Mouse (Mus musculus) embryonic facial prominence, embryonic 12.5 days (tissue): Measurements from ENCODE around the gene Kcnk10. TPM values are rescaled to one million over a fixed set of nuclear protein-coding genes. Genes with fewer than 3 reads are reported as not detected.
A peak's percentile ranks its signal among the peaks of the same experiment; 100 is the strongest.
"Not testable (repeated sequence)": the region's sequence is repeated elsewhere in the genome, so short reads cannot be mapped to it uniquely, and the experiment has no call there.

ENCODE experiments used
- ATAC-seq: fragments of 200-750 bp; cut with Nextera tagmentation; 2 replicates; pipeline ENCODE4 v1.8.0; 2017; ENCODE audit not compliant: insufficient number of reproducible peaks, insufficient read depth, low FRiP score, low TSS enrichment
- H3K27ac ChIP-seq: fragments of 300-500 bp; sonication (generic); 2 replicates; pipeline ENCODE4 v1.5.1; 2016; ENCODE audit warnings: mild to moderate bottlenecking
- H3K27me3 ChIP-seq: fragments of 300-500 bp; sonication (generic); 2 replicates; pipeline ENCODE4 v1.6.1; 2016; ENCODE audit warnings: mild to moderate bottlenecking, moderate library complexity
- H3K36me3 ChIP-seq: fragments of 300-500 bp; sonication (generic); 2 replicates; pipeline ENCODE4 v1.6.1; 2016; ENCODE audit warnings: mild to moderate bottlenecking
- H3K4me1 ChIP-seq: fragments of 300-500 bp; sonication (generic); 2 replicates; pipeline ENCODE4 v1.6.1; 2016
- H3K4me2 ChIP-seq: fragments of 300-500 bp; sonication (generic); replicated peaks from 2 replicates; pipeline ENCODE4 v1.6.1; 2016; ENCODE audit warnings: mild to moderate bottlenecking, moderate library complexity
- H3K4me3 ChIP-seq: fragments of 300-500 bp; sonication (generic); 2 replicates; pipeline ENCODE4 v1.5.1; 2016; ENCODE audit warnings: mild to moderate bottlenecking
- H3K9ac ChIP-seq: fragments of 300-500 bp; sonication (generic); 2 replicates; pipeline ENCODE4 v1.6.1; 2016; ENCODE audit warnings: mild to moderate bottlenecking, moderate library complexity
- H3K9me3 ChIP-seq: fragments of 300-500 bp; sonication (generic); 2 replicates; pipeline ENCODE4 v1.6.1; 2016; ENCODE audit warnings: mild to moderate bottlenecking, moderate library complexity
- WGBS: fragments of 180-500 bp; shearing (Covaris S2); methylation state at CpG from one replicate; pipeline ENCODE4 v1.1.7; 2016; 5-methylcytosine and 5-hydroxymethylcytosine counted together
- polyA plus RNA-seq: library from polyadenylated mRNA; unstranded; fragments of >200 nt; fragmentation: Nextera tagmentation; extraction: Ambion mirVana; gene quantifications from 2 replicates; pipeline ENCODE4 v1.2.1, GENCODE M21; 2016

Gene Kcnk10
- polyA plus RNA-seq = 2.9 and 4.0 TPM in 2 replicates

- Histone ChIP-seq H3K9ac (peak within 1 kb of the TSS; percentile 1; the same call in 1 of the 2 replicates), H3K4me3 (peak within 1 kb of the TSS; percentile 33), H3K36me3 (no peaks in the 10 kb centered on the region), H3K9me3 (no peaks in the 10 kb centered on the region), H3K27me3 (peaks cover 60% of the 10 kb centered on the region), H3K4me2 (peak within 1 kb of the TSS; percentile 64), H3K27ac (no peak within 1 kb of the TSS), H3K4me1 (peaks cover 15% of the 10 kb centered on the region)
- no peak for ATAC-seq
- WGBS = under 1% methylated on average over 22 of the region's 22 CpGs
These were observed at the start of gene Kcnk10 for GRCm38 (mm10) chr12:98577861-98578360. TSS of gene Kcnk10 (minus strand) at chr12:98578310.

DNA sequence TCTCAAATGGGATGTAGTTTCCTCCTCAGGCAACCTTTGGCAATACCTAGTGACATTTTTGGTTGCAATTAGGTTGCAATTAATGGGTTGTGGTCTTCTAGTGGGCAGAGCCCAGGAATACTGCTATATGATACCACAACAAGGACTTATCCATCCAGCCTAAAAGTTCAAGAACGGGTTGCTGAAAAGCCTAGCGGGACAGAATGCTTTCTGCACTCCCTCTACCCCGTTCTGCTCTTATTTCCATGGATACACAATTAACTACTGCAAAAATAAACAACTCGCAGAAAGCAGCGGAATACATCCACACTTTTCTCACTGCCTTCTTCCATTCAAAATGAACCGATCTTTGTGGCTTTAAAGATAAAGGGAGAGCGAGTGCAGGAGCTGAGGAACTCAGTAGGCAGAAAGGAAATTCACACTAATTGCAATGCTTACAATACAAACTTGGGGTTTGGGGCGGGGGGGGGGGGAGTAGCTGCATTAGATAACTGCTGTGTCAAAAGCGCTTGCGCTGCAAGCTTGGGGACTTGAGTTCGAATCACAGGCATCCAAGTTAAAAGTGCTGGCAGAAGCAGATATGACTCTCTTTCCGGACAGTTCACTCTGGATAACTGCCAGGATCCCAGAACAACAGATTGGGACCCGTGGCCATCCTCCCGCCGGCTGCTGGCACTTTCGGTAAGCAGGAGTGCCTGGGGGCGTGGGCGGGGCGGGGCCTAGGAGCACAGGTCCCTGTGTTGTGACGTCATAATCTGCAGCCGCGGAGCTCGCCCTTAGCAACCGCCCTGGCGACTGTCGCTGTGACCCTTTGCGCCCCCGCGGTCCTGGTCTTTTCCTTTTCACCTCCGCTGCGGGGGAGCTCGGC, 49.5 kb upstream of the Kcnk10 start, which contains the start of gene Spata7:
Gene Spata7, plus strand, starts transcription at position 766 of the 868 bp plus-strand sequence.
- Histone ChIP-seq H3K4me2 (peak within 1 kb of the TSS; percentile 62), H3K27me3 (no peaks in the 10 kb centered on the region), H3K4me3 (peak within 1 kb of the TSS; percentile 82), H3K27ac (no peak within 1 kb of the TSS), H3K9ac (peak within 1 kb of the TSS; percentile 72), H3K9me3 (no peaks in the 10 kb centered on the region), H3K36me3 (no peaks in the 10 kb centered on the region), H3K4me1 (peaks cover 4% of the 10 kb centered on the region; the same call in 1 of the 2 replicates)
- WGBS = 3% methylated on average over 32 of the region's 32 CpGs
- peak; percentile 94 for ATAC-seq

DNA sequence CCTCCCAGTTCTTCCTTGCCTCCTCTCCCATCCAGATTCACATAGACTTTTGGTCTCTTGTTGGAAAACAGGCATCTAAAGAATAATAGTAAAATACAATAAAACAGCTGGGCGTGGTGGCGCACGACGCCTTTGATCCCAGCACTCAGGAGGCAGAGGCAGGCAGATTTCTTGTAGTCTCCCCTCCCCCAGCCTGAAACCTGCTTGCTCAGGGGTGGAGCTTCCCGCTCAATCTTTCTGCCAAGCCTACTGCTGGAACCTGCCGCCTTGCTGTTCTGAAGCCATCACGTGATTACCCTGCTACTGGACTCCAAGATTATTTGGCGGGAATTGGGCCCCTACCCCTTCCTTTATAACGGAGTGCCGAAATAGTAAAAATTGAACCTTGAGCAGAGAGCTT, 45.2 kb upstream of the Kcnk10 start:
- H3K4me3 ChIP-seq, H3K4me2 ChIP-seq, H3K36me3 ChIP-seq, H3K9me3 ChIP-seq, H3K27me3 ChIP-seq, H3K4me1 ChIP-seq, H3K9ac ChIP-seq, H3K27ac ChIP-seq, ATAC-seq: not testable (repeated sequence)
- 88% methylated on average over 10 of the region's 10 CpGs for WGBS

DNA sequence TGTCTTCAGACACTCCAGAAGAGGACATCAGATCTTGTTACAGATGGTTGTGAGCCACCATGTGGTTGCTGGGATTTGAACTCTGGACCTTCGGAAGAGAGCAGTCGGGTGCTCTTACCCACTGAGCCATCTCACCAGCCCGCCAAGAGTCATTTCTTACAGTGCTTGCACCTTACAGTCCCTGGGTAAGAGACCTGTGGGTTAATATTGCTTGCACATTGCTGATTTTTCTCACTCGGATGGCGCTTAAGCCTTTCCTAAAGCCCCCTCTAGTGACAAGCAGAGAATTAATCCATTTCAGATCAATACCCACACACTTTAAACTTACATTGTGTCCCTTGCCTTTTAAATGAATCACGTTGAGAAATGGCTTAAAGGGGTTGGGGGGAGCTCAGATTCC, 42.8 kb upstream of the Kcnk10 start:
- not testable (repeated sequence) for H3K4me1 ChIP-seq, H3K36me3 ChIP-seq, H3K9me3 ChIP-seq, H3K4me3 ChIP-seq, H3K27me3 ChIP-seq, H3K9ac ChIP-seq, ATAC-seq, H3K4me2 ChIP-seq, H3K27ac ChIP-seq
- 42% methylated on average over 6 of the region's 6 CpGs for WGBS

GRCm38 (mm10) chr12:98619496-98619895, 41.4 kb upstream of the Kcnk10 start:
- Histone ChIP-seq H3K36me3 (no peaks in the 10 kb centered on the region), H3K4me1 (no peaks in the 10 kb centered on the region), H3K4me2 (no peak overlapping the region), H3K4me3 (no peak overlapping the region), H3K9ac (no peak overlapping the region), H3K9me3 (no peaks in the 10 kb centered on the region), H3K27ac (no peak overlapping the region), H3K27me3 (no peaks in the 10 kb centered on the region)
- ATAC-seq = no peak
- WGBS = 71% methylated on average over 2 of the region's 2 CpGs

GRCm38 (mm10) chr12:98615746-98616145, 37.6 kb upstream of the Kcnk10 start:
- no peaks in the 10 kb centered on the region for H3K27me3 ChIP-seq
- WGBS = 55% methylated on average over 5 of the region's 5 CpGs
- H3K27ac ChIP-seq = no peak overlapping the region
- no peaks in the 10 kb centered on the region for H3K9me3 ChIP-seq
- ATAC-seq = no peak
- H3K4me2 ChIP-seq = no peak overlapping the region
- H3K4me1 ChIP-seq = no peaks in the 10 kb centered on the region
- H3K9ac ChIP-seq = no peak overlapping the region
- H3K36me3 ChIP-seq = no peaks in the 10 kb centered on the region
- no peak overlapping the region for H3K4me3 ChIP-seq

DNA sequence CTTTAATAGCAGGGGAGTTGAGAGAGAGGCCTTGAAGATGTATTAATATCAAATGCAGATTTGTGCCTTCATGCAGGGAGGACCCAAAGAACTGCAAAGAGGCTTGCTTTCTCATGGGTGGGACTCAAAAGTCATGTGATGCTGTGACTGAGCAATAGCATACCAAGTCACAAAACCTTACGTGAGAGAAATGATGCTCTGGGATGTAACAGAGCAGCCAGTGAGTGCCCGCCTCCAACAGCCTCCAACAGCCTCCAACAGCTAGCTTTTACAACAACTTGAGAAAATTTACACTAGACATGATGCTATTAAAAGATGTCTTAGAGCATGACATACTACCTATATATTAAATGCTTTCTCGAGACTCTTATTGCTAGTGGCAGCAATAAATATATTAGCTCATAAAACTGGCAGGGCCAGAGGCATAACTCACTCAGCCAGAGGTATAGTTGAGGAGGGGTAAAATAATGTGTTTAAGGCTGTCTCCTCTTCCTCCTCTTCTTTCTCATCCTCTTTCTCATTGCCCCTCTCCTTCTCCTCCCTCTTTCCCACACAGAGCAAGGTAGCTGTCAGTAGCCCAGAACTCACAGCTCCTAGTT, 36.9 kb upstream of the Kcnk10 start:
- Histone ChIP-seq H3K9me3 (no peaks in the 10 kb centered on the region), H3K4me2 (no peak overlapping the region), H3K27me3 (no peaks in the 10 kb centered on the region), H3K4me1 (no peaks in the 10 kb centered on the region), H3K27ac (no peak overlapping the region), H3K4me3 (no peak overlapping the region), H3K36me3 (no peaks in the 10 kb centered on the region), H3K9ac (no peak overlapping the region)
- WGBS = 66% methylated on average over 3 of the region's 3 CpGs
- ATAC-seq = no peak

DNA sequence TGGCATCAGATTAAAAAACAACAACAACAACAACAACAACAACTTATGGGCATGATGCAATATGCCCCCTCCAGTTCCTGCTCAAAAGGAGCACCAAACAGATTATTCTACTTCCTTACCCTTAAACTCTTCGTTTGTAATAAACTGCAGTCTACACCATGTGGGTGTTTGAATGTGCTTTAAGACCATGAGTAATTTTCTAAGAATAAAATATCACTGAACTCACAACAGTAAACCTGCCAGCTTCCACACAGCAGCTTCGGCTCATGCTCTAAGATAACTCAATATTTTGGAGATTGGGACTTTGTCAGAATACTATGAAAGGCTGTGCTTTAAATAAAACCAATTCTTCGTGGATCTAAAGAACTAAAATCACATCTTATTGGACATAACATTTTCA, 32.2 kb upstream of the Kcnk10 start:
- no peaks in the 10 kb centered on the region for H3K4me1 ChIP-seq
- no peak overlapping the region for H3K27ac ChIP-seq
- no peak overlapping the region for H3K9ac ChIP-seq
- no peak overlapping the region for H3K4me3 ChIP-seq
- no peaks in the 10 kb centered on the region for H3K27me3 ChIP-seq
- WGBS = 85% methylated on average over 3 of the region's 3 CpGs
- H3K36me3 ChIP-seq = no peaks in the 10 kb centered on the region
- ATAC-seq = no peak
- H3K9me3 ChIP-seq = no peaks in the 10 kb centered on the region
- H3K4me2 ChIP-seq = no peak overlapping the region

GRCm38 (mm10) chr12:98606595-98607290, 28.6 kb upstream of the Kcnk10 start:
- 73% methylated on average over 5 of the region's 5 CpGs for WGBS
- no peaks in the 10 kb centered on the region for H3K27me3 ChIP-seq

DNA sequence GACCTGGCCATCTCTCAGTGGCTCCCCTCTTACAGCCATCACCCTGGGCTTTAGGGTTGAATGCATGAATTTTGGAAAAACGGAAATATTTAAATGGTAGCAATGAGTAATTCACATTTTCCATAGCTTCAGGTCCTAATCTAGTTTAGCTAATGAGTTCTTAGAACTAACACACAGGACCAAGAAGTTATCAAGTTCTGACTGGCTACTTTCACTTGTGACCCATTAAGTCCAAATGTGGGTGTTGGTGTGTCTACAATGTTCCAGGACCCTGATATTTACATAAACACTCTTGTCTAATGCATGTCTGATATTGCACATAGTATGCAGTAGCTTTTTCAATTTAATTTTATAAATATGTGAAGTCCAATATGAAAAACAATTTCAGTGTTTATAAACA, 27.2 kb upstream of the Kcnk10 start:
- ATAC-seq = no peak
- 89% methylated on average over 1 of the region's 1 CpGs for WGBS

More at GRCm38 (mm10) chr12:98606595-98607290, 28.6 kb upstream of the Kcnk10 start:
- Histone ChIP-seq H3K27ac (no peak overlapping the region), H3K9ac (no peak overlapping the region), H3K4me2 (no peak overlapping the region), H3K4me3 (no peak overlapping the region), H3K36me3 (no peaks in the 10 kb centered on the region), H3K4me1 (no peaks in the 10 kb centered on the region), H3K9me3 (no peaks in the 10 kb centered on the region)
- no peak for ATAC-seq

DNA sequence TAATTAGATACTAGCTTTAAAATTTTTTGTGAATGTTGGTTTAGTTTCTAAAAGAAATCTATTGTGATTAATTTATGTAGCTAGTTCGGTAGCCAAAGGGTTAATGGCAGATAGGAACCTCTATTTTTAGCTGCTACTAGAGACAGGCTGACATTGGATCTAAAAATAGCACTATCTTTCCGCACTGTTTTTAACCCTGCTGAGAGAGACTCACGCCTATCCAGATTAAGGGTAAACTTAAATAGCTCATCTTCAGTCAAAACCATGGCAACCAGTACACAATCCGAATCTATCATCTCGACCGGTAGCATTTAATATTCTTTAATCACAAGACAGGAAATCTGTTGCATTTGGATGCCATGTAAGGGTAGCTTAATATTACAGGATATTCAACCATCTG, 24.0 kb upstream of the Kcnk10 start:
- Histone ChIP-seq H3K27me3 (no peaks in the 10 kb centered on the region), H3K36me3 (no peaks in the 10 kb centered on the region), H3K9ac (no peak overlapping the region), H3K4me1 (no peaks in the 10 kb centered on the region), H3K4me3 (no peak overlapping the region), H3K27ac (no peak overlapping the region), H3K9me3 (no peaks in the 10 kb centered on the region), H3K4me2 (no peak overlapping the region)
- 23% methylated on average over 6 of the region's 6 CpGs for WGBS
- no peak for ATAC-seq

More for the DNA sequence above, 27.2 kb upstream of the Kcnk10 start:
- H3K36me3 ChIP-seq = no peaks in the 10 kb centered on the region
- no peak overlapping the region for H3K9ac ChIP-seq
- no peak overlapping the region for H3K4me3 ChIP-seq
- H3K9me3 ChIP-seq = no peaks in the 10 kb centered on the region
- H3K4me1 ChIP-seq = no peaks in the 10 kb centered on the region
- no peaks in the 10 kb centered on the region for H3K27me3 ChIP-seq
- no peak overlapping the region for H3K27ac ChIP-seq
- no peak overlapping the region for H3K4me2 ChIP-seq
